Mouse (Mus musculus) frontal cortex, adult (tissue): ENCODE measurements around the gene Nrarp.
A peak's percentile ranks its signal among the peaks of the same experiment; 100 is the strongest.

Source experiments
- ATAC-seq: cut with Nextera tagmentation; 2 replicates; pipeline ENCODE4 v1.9.2; 2017; ENCODE audit warnings: mild to moderate bottlenecking, moderate library complexity, mixed read lengths; ENCODE audit not compliant: low TSS enrichment

The Nrarp gene

GRCm38 (mm10) chr2:25174866-25175689 is 5.5 kb upstream of the Nrarp start:
- no peak for ATAC-seq

- ATAC-seq = no peak
Measured at GRCm38 (mm10) chr2:25175690-25176078, 4.9 kb upstream of the Nrarp start.

GRCm38 (mm10) chr2:25176573-25176972 is 4.0 kb upstream of the Nrarp start:
- no peak for ATAC-seq

- ATAC-seq = no peak
Measured at GRCm38 (mm10) chr2:25177076-25177475, 3.5 kb upstream of the Nrarp start.

- ATAC-seq = 0 out of 2 replicates have a peak, but pooled peaks have one; percentile 14
Measured at GRCm38 (mm10) chr2:25177685-25178084, 2.9 kb upstream of the Nrarp start.

- peak; percentile 26; the same call in 1 of the 2 replicates for ATAC-seq
Measured at GRCm38 (mm10) chr2:25178285-25178972, 2.1 kb upstream of the Nrarp start.

- ATAC-seq = no peak
Measured at GRCm38 (mm10) chr2:25179566-25180217, 866 bp upstream of the Nrarp start.

- 0 out of 2 replicates have a peak, but pooled peaks have one; percentile 8 for ATAC-seq
Measured at GRCm38 (mm10) chr2:25180973-25181890, 674 bp downstream of the Nrarp start.

- no peak for ATAC-seq
Measured at GRCm38 (mm10) chr2:25181891-25182397, 1.4 kb downstream of the Nrarp start.

- no peak for ATAC-seq
Measured at GRCm38 (mm10) chr2:25182664-25183063, 2.1 kb downstream of the Nrarp start.

- no peak for ATAC-seq
Measured at GRCm38 (mm10) chr2:25183336-25183735, 2.8 kb downstream of the Nrarp start.

- no peak for ATAC-seq
Measured at GRCm38 (mm10) chr2:25184496-25184895, 3.9 kb downstream of the Nrarp start.

- peak; percentile 42; the same call in 1 of the 2 replicates for ATAC-seq
Measured at GRCm38 (mm10) chr2:25185625-25186574, 5.3 kb downstream of the Nrarp start.

GRCm38 (mm10) chr2:25186575-25186930 is 6.0 kb downstream of the Nrarp start:
- ATAC-seq = no peak

GRCm38 (mm10) chr2:25187841-25188240 is 7.3 kb downstream of the Nrarp start:
- no peak for ATAC-seq

GRCm38 (mm10) chr2:25193330-25193770 is 12.8 kb downstream of the Nrarp start:
- ATAC-seq = peak; percentile 95

GRCm38 (mm10) chr2:25194006-25194405 is 13.4 kb downstream of the Nrarp start:
- no peak for ATAC-seq

GRCm38 (mm10) chr2:25194486-25195171 is 14.1 kb downstream of the Nrarp start:
- no peak for ATAC-seq
